Mouse (Mus musculus) c-Kit-positive CD71-positive TER-119-negative erythroid progenitor cells, embryonic 14.5 days (primary cell): ENCODE data around the gene Acoxl.

Source experiments
- DNase-seq: peaks from one replicate; pipeline ENCODE4 v3.0.0-alpha.2; 2013; ENCODE audit warnings: low read depth

Gene Acoxl

DNA sequence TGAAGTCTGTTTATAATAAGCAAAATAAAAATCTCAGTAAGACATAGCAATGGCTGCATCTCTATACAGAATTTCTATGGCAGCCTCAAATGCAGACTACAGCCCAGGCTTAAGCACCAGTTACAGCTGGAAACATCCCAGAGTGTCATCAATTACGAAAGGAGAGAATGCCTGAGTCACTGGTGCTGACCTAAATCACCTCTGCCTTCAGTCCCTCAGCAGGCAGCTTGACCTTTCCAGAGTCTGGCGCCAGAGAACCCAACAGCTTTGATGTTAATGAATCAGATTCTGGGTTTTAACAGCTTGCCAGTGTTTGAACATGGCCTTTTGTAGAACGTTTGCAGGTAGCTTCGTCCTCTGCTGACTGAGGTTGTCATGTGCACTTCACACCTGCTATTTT lies 193.4 kb downstream of the Acoxl start:
- no peak for DNase-seq

DNA sequence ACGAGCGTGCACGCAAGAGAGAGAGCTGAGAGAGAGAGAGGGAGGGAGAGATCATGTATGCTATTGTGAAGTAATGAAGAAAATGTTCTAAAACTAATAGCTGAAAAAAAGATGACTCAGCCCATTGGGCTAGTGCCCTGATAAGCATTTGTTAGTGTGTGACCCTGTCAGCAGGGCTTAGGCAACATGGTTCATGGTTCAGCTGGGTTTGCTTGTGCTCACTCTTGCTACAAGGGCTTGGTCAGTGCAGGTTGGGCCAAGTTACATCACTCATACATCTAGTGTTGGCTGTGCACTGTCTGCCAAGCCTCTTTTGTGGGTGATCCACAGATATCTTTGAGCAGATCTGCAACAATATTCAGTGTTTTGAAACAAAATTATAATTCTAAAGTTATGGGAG lies 194.8 kb downstream of the Acoxl start:
- DNase-seq: no peak

DNA sequence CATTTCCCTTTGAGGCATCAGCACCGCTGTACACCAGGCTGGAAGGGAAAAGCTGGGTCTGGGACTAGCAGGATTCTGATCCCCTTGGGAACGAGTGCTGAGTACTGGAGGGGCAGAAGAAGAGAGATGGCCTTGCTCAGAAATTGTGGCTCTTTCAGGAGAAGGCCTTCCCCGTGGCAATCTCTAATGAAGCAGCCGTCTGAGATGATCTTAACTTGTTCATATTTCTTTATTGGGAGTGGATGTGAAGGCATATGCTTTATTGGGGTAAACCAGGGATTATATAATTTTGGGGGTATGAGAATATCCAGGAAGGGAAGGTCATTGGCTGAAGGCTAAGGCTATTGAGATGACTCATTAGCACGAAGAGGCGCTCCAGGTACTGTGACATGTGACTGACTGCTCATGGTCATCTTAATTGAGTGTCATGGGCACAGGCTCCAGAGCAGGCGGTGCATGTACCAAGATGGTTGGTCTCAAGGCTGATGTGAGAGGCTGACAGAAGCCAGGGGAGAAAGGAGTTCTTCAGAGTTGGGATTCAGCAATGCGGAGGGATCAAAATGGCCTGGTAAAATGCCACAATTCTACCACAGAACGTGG lies 195.5 kb downstream of the Acoxl start:
- DNase-seq: no peak

DNA sequence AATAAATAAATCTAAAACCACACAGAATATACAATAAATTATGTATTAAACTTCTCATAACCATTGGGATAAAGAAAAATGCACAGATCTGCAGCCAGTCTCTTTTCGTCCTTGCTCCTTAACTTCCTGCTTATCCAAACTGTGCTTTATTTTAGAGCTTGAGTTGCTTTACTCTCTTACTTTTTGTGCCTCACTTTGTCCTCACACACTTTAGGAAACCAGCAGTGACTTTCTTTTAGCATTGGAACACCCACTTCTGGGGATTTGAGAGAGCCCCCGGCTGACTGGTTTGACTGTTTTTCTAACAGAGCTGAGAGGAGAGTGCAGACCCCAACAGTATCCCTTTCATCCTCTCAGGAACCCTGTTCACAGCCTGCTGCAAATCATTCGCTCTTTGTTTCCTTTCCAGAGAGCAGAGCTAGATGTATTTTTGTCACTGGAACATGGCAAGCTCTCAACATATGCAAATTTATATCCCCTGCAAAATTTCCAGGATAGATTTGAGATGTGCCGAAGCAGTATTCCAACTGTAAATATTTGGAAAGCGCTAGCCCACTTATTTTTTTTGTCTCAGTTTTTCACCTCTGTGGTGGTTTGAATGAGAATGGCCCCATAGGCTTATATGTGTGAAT lies 199.7 kb downstream of the Acoxl start:
- no peak for DNase-seq

DNA sequence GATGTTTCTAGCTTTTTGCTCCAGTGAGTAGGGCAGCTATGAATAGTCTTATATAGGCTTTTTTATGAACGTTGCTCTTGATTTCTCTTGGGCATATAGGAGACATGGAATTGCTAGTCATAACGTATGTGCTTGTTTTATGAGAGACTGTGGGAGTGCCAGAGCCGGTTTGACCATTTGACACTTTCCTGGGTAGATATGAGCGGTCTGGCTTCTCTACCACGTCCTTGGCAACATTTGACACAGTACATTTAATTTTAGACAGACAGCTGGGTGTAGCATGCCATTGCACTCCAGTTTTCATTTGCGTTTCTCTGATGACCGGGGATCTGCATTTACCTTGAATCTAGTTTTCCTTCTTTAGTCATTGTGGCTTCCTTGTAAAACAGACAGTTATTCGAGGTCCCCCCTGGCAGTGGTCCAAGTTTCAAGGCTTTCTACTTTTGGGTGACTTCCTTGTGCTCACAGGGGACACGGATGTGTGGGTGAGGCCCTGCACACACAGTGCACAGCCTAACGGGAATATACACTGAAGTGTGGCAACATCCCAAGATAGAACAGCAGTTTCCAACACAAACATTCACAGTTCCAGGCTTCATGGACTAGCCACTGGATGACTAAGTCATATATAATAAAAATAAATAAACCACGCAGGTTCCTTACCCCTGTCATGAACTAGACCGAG lies 202.5 kb downstream of the Acoxl start:
- DNase-seq: no peak

DNA sequence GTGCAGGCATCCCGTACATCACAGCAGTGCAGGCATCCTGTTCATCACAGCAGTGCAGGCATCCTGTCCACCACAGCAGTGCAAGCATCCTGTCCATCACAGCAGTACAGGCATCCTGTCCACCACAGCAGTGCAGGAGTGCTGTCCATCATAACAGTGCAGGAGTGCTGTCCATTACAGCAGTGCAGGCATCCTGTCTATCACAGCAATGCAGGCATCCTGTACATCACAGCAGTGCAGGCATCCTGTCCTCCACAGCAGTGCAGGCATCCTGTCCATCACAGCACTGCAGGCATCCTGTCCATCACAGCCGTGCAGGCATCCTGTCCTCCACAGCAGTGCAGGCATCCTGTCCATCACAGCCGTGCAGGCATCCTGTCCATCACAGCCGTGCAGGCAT lies 207.8 kb downstream of the Acoxl start:
- no peak for DNase-seq

DNA sequence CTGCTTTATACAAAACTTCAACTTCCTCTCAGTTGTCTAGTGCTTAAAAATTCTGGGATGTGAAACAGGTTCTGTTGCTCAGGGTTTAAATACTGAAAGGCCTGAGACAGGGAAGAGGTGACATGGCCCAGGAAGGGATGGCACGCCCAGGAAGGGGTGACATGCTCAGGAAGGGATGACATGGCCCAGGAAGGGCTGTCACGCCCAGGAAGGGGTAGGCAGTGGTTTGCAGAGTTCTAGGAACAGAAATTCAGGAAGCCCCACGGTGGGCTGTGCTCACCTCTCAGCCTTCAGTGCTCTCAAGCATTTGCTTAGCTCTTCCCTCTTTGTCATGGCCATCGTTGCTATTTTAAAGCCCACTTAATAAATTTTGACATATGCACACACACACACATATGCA lies 216.2 kb downstream of the Acoxl start:
- no peak for DNase-seq

DNA sequence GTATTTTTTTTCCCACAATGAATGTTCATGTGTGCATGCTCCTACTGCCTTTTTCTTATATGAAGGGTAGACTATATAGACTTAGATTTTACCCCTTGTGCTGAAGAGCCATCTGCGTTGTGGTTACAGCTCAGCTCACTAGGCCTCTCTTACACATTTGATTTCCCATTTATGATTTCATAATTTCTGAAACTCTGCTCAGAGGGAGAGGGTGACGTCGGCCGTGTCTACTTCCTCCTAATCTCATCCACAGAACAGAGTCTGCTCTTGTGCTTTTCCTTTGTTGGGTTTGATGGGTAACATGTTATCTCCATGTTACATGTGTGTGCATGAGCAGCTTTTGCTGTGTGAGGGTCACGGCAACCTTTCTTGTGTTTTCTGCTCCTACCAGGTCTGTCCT lies 219.2 kb downstream of the Acoxl start:
- no peak for DNase-seq

DNA sequence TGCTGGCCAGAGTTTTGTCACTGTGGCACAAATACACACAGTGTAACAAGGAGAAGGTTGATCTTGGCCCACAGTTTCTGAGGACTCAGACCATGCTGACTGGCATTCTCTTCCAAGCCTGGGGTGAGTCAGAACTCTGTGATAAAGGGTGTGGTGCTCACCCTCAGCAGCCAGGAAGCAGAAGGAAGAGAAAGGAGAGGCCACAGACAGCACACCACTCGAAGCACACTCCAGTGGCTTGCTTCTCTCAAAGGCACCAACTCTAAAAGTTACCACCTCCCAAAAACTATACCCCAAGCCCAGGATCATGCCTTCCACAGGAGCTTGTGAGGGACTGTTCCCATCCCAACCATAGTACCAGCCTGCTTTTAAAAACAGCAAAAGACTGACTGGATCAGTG lies 220.0 kb downstream of the Acoxl start:
- no peak for DNase-seq

DNA sequence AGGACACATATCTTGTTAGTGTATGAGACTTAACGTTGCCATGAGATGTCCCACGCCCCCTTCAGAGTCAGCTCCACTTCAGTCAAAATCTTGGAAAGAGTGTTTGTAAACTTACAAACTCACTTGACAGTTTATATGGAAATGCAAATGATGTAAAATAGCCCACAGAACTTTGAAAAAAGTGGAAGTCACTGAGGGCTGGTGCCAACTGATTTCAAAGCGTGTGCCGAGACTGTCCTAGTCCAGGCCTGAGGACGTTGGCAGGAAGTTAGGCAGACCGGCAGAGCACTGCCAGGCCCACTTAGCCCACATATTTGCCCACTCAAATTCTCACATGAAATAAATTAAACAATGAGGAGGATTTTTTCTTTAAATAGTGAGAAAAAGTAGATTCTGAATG lies 221.5 kb downstream of the Acoxl start:
- no peak for DNase-seq

DNA sequence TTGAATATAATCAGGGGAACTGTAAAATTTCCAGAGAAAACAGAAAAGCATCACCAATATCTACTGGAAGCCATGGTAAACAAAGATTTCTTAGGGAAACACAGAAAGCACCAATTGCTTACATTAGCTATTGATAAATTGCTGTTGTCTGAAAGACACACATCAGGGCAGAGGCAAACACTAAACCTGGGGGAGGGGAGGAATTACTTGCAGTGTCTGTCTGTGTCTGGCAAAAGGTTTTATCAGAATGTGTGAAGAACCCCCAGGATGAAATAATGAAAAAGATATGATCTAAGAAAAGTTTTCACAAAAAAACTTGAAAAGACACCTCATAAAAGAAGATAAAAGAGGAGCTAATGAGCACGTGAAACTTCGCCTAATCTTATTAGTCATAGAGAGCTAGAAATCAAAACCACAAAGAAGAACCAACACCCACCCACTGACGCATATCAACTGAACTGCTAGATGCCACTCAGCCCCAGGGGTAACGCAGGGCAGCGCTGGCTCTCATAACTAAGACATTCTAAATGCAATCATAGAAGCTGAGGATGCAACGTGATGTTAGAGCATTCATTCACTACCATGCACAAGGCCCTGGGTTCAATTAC lies 222.1 kb downstream of the Acoxl start:
- no peak for DNase-seq

DNA sequence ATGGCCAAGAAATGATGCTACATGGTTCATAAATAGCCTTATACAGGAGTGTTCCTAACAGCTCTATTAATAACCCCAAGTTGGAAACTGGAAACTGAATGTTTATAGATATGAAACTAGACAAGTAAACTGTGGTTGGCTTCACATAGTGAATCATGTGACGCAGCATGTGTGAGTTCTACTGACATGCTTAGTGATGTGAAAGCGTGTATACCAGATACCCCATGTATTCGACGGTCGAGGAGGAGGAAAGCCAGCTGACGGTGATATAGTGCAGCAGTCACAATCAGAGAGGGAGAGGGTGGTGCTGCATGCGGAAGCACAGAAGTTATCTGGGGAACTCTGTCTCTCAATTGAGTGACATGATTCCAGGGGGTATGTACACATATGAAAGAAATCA lies 222.8 kb downstream of the Acoxl start:
- no peak for DNase-seq

DNA sequence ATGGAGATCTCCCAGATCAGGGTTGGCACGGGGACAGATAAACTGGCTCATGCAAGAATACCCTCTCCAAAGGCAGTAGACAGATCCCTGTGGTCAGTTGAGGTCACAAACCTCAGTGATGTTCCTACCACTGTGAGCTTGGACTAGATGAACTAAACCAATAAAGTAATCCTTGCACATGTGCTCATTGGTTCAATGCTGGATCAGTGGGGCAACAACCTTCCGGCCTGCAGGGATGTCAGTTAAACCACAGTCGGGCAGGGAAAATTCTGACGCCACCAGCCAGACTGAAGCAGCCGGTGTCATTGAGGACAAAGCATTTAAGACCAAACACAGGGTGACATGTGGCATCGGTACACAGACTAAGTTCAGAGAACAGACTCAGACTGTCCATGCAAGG lies 224.1 kb downstream of the Acoxl start:
- DNase-seq: no peak

DNA sequence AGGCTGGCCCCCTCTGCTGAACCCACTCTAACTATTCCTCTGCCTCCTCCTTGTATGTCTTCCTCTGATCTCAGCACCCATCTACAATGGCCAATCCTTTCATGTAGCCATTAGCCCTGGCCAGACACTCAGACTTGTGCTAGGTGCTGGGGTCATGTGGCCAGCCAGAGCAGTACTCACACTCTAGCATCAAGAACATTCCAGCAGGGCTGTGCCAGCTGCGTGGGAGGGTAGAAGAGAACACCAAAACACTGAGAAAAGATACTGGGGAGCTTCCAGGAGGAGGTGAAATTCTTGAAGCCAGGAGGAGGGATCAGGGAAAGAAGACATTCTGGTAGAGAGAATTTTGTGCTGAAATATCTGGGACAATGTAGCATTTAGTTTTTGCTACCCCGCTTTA lies 226.3 kb downstream of the Acoxl start:
- no peak for DNase-seq

DNA sequence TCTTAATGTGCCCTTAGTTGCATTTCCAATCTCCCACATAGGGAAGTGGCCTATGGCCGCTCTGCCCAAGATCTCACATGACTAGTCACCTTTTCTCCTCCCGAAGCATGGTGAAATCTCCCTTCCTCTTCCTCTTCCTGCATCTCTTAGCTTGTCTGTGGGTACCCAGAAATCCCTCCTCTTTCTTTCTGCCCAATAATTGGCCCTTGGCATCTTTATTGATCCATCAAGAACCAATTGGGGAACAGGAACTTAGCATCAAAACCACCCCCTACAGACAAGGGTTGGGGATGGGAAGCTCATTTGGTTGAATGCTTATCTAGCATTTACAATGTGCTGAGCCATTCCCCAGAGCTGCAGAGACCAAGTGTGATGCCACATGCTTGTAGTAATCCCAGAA lies 226.9 kb downstream of the Acoxl start:
- DNase-seq: no peak

DNA sequence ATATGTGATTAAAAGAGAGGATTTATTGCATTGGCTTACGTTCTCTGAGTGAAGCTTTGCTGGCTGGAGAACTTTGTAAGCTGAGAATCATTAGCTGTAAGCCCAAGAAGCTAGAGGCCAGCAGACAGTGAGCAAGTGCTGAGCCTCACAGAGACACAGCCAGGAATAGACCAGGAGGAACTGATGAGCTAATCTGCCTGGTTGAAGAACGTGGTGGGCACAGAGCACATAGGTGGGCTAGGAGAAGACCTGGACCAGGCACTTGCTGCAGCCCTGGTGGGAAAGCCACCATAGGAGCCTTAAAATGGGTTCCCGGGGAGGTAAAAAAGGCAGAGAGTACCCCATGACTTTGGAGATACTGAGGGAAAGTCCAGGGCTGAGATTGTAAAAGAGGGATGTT lies 228.5 kb downstream of the Acoxl start:
- no peak for DNase-seq

DNA sequence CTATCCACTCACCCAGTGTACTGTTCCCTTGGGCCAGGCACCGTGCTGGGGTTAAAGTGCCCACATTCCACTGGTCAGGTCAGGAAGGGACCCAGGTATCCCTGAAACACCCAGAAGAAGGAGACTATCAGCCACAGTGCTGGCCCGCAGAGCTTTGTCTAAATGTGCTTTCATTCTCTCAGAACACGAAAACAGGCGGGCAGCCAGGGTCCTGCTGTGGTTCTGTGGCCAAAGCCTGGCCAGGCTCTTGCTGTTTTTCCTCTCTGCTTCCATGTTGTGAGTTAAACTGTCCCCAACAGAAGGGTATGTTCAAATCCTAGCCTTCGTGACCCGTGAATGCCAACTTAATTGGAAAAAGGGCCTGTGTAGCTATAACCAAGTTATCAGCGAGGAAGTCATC lies 228.9 kb downstream of the Acoxl start:
- DNase-seq: no peak

DNA sequence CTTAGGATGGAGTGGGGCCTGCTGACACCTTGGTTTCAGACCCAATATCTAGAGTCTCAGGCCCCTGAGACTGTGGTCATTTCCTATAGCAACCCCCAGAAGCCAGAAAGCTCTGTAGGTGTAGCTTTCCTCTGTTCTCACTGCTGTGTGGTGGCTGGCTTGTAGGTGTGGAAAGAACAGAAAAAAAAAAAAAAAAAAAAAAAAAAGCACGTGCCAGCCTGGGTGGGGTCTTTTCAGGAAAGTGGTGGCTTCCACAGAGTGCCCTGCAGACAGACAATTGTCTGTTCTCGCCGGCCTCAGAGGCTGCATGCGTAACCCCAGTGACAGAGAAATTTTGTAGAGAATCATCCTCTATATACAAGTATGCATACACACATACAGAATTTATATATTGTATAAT lies 229.5 kb downstream of the Acoxl start:
- DNase-seq: no peak

DNA sequence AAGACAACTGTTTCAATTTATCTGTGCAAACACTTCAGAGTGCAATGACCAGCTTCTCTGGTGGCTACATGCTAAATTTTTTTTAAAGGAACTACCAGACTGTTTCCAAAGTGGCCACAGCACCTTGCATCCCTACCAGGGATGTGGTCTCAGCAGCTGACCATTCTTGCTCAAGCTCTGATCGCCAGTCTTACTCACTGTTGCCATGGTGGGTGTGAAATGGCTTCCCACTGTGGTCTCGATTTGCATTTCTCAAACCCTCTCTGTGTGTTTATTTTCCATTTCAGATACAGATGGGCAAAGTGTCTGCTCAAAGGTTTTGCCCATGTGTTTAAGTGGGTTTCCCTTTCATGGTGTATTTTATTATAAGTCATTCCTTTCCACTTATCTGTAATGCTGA lies 230.3 kb downstream of the Acoxl start:
- no peak for DNase-seq

DNA sequence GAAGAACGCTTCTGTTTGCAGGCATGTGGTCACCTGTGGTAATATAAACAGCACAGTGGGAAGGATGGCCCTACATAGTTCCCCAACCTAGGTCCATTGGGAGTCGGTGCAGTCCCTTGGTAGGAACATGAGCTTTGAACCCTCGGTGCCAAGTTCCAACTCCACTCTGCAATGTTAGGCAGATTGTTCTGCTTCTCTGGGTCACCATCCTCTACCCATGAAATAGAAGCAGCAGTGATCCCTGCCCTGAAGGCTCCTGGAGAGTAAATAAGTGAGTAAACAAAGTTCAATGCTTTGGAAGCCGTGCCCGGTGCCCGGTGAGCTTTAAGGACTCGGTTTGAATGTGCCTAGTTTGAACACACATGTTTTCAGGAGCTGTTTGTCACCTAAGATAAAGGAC lies 233.1 kb downstream of the Acoxl start:
- no peak for DNase-seq

DNA sequence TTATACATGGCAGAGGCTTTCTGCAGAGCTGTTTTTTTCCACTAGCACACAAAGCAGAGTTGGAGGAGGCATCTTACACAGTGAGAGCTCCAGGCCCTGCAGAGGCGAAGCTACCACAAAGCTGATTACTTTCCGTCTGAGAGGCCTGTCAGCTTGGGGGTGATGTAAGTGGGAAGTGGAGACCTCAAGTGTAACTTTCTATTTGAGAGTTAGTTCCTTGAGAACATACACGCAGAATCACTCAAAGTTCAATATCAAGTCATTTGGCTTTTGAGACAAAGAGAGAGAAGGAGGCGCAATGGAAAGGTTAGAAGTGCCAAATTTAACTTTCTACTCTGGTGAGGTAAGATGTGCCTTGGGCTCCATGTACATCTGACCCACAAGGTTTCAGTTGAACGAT lies 234.3 kb downstream of the Acoxl start:
- no peak for DNase-seq

DNA sequence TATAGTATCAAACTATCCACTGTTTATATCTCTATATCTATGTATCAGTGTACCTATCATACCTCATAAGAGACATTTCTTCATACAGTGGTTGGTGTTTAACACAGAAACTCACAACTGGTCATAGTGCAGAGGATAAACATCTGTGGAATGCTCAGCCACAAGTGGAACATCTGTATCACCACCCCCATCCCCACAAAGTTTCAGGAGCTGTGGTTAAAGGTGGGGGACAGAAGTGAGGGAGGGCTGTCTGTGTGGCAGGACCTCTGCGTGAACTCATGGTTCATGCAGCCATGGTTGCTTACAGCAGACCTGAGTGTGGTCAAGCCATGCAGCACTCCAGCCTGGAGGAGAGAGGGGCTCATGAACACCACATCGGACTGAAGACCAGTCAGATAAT lies 234.9 kb downstream of the Acoxl start:
- DNase-seq: no peak

DNA sequence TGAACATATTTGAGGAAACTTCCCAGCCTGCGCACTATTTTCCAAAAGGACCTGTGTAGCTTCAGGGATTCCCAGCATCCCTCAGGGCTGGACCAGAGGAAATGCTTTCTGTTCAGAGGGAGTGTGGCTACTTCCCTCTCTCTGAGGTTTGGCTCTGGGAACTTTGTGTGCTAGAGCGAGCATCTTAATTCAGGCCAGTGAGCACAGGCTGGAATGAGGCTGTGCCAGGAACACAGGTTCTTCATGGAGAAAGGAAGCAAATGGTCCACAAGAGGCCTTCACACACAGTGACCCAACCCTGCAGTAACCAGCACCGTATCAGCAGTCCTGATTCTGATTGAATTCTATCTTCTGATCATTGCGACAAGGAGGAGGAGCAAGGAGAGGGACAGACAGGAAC lies 238.3 kb downstream of the Acoxl start:
- no peak for DNase-seq

DNA sequence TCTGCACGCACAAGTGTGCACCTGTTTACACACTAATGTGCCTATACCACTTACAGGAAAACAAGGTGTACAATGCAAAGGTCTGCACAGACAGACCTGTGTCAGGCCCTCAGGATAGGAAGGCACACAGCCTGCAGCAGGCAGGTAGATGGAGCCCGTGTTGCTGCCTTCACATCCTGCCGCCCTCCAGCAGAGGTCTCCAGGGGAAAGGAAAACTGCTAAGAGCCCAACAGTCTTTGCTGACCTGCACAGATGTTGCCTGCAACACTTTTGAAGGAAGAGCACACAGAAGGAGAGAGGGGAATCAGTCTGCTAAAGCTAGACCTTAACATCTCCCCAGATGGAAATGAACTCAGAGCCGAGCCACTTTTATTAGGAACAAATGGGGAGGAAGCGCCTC lies 240.2 kb downstream of the Acoxl start:
- DNase-seq: no peak
